Mouse (Mus musculus) midbrain, embryonic 11.5 days (tissue): Measurements from ENCODE around the gene Tsc22d1. TPM values are rescaled to one million over a fixed set of nuclear protein-coding genes. Genes with fewer than 3 reads are reported as not detected.

ENCODE experiments used
- ATAC-seq: fragments of 200-750 bp; cut with Nextera tagmentation; 2 replicates; pipeline ENCODE4 v1.8.0; 2017; ENCODE audit warnings: moderate TSS enrichment, moderate library complexity; ENCODE audit not compliant: low FRiP score
- DNase-seq: peaks from one replicate; pipeline ENCODE4 v3.0.0; 2015; ENCODE audit warnings: low spot score; ENCODE audit errors: missing footprints
- H3K27ac ChIP-seq: fragments of 300-500 bp; sonication (generic); 2 replicates; pipeline ENCODE4 v1.5.1; 2014; ENCODE audit warnings: low read depth, low read length
- H3K27me3 ChIP-seq: fragments of 300-500 bp; sonication (generic); 2 replicates; pipeline ENCODE4 v1.6.1; 2014; ENCODE audit warnings: mild to moderate bottlenecking, low read length, moderate library complexity, mixed read lengths; ENCODE audit not compliant: control insufficient read depth, insufficient read depth
- H3K36me3 ChIP-seq: fragments of 300-500 bp; sonication (generic); 2 replicates; pipeline ENCODE4 v1.6.1; 2014; ENCODE audit warnings: mild to moderate bottlenecking, low read length, moderate library complexity, mixed read lengths; ENCODE audit not compliant: control insufficient read depth, insufficient read depth
- H3K4me1 ChIP-seq: fragments of 300-500 bp; sonication (generic); 2 replicates; pipeline ENCODE4 v1.6.1; 2014; ENCODE audit warnings: low read length; ENCODE audit not compliant: control insufficient read depth, insufficient read depth
- H3K4me2 ChIP-seq: fragments of 300-500 bp; sonication (generic); 2 replicates; pipeline ENCODE4 v1.6.1; 2014; ENCODE audit warnings: mild to moderate bottlenecking, moderate library complexity
- H3K4me3 ChIP-seq: fragments of 300-500 bp; sonication (generic); 2 replicates; pipeline ENCODE4 v1.5.1; 2014; ENCODE audit warnings: low read depth, low read length
- H3K9ac ChIP-seq: fragments of 300-500 bp; sonication (generic); 2 replicates; pipeline ENCODE4 v1.6.1; 2014; ENCODE audit warnings: low read length
- H3K9me3 ChIP-seq: fragments of 300-500 bp; sonication (generic); 2 replicates; pipeline ENCODE4 v1.6.1; 2016; ENCODE audit warnings: low read length; ENCODE audit not compliant: control insufficient read depth
- WGBS: fragments of 180-500 bp; shearing (Covaris S2); extraction: QIAGEN DNeasy Blood & Tissue Kit; methylation state at CpG from one replicate; pipeline ENCODE4 v1.1.7; 2014; 5-methylcytosine and 5-hydroxymethylcytosine counted together
- polyA plus RNA-seq: library from polyadenylated mRNA; unstranded; fragments of >200 nt; fragmentation: Nextera tagmentation; extraction: Ambion mirVana; gene quantifications from 2 replicates; pipeline ENCODE4 v1.2.1, GENCODE M21; 2014

Tsc22d1 gene
- polyA plus RNA-seq, 1 experiment from 2014 or later, result 495 TPM

DNA sequence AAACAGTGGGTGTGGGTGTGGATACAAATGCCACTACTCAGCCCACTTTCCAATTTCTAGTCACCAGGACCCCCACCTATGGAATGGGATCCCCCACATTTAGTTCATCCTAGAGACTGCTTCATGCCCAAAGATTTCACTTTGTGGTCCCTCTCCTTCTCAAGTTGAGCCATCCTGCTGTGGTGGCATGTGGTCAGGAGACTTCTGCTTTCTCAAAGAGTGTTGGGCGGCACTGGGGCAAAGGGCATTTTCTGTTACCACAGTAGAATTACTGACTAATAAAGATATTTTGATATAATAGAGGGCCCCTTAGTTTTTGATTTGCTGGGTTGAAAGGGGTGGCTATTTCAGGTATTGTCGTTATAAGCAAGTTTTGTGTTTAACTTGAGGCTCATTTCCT, 14.1 kb downstream of the Tsc22d1 start:
- DNase-seq (no peak), ATAC-seq (no peak)
- no peaks in the 10 kb centered on the region for H3K27me3 ChIP-seq
- H3K4me1 ChIP-seq, result no peaks in the 10 kb centered on the region; the same call in 1 of the 2 replicates
- H3K4me3 ChIP-seq, result no peak overlapping the region
- H3K9me3 ChIP-seq, result no peaks in the 10 kb centered on the region
- no peak overlapping the region for H3K4me2 ChIP-seq
- no peak overlapping the region for H3K9ac ChIP-seq
- WGBS, result 87% methylated on average over 2 of the region's 2 CpGs
- no peak overlapping the region for H3K27ac ChIP-seq
- H3K36me3 ChIP-seq, result peaks cover 10% of the 10 kb centered on the region

DNA sequence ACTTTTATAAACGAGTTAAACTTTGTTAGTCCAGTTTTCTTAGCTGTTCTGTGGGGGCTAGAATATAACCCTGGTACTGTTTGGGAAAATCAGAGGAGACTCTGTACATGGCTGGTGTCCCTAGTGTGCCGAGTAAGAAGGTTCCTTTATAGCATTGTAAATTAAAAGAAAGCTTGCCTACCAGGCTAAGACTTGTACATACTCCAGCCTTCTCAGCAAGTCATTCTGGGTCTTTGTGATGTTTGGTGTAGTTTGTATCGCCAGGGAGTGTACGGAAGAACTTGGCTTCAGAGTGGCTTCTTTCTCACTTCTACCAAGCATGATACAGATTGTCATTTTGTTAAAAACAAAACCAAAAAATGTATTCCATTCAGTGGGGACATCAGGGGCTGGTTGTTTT, 17.2 kb downstream of the Tsc22d1 start:
- WGBS, result 87% methylated on average over 4 of the region's 4 CpGs
- Histone ChIP-seq H3K27me3 (no peaks in the 10 kb centered on the region), H3K9me3 (no peaks in the 10 kb centered on the region), H3K4me3 (no peak overlapping the region), H3K27ac (no peak overlapping the region), H3K4me1 (no peaks in the 10 kb centered on the region), H3K9ac (no peak overlapping the region), H3K36me3 (peaks cover 5% of the 10 kb centered on the region; the same call in 1 of the 2 replicates), H3K4me2 (no peak overlapping the region)
- ATAC-seq, result no peak
- DNase-seq, result no peak

DNA sequence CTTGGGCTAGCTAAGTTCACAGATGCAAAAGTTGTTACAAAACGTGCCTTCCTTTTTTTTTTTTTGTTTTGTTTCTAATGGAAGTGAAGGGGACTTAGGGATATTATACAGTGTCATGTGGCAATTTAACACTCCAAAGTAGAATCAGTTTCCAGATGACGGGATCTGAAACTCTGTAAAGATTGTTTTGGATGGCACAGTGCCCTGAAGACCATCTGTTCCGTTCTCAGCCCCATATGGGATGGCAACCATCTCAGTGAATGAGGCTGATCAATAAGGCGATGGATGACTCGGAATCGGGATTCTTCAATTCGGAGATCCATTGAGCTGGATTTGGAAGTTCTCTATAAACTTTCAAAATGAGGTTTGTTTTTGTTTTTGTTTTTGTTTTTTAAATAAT, 17.6 kb downstream of the Tsc22d1 start:
- H3K4me3 ChIP-seq, result no peak overlapping the region
- ATAC-seq (no peak), DNase-seq (no peak)
- H3K27ac ChIP-seq, result no peak overlapping the region
- 94% methylated on average over 7 of the region's 7 CpGs for WGBS
- no peak overlapping the region for H3K4me2 ChIP-seq
- no peak overlapping the region for H3K9ac ChIP-seq
- H3K9me3 ChIP-seq, result no peaks in the 10 kb centered on the region
- no peaks in the 10 kb centered on the region for H3K4me1 ChIP-seq
- H3K36me3 ChIP-seq, result peaks cover 5% of the 10 kb centered on the region; the same call in 1 of the 2 replicates
- H3K27me3 ChIP-seq, result no peaks in the 10 kb centered on the region

DNA sequence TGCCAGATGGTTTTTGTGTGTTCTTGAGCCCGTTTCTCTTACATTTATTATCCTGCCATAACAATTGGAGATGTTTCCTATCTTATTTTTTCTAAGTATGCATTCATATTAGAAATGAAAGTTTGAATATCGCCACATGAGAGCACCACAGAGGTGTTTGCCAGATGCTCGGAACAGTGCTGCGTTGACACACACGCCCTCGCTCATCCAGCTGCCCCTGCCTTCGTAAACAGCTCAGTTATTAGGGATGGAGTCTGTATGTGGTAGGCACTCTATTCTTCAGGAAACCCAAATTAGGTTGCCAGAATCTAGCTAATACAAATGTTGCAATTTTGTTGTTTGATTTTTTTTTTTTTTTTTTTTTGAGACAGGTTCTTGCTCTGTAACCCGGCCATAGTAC, 18.1 kb downstream of the Tsc22d1 start:
- Histone ChIP-seq H3K27me3 (no peaks in the 10 kb centered on the region), H3K4me3 (no peak overlapping the region), H3K27ac (no peak overlapping the region), H3K9me3 (no peaks in the 10 kb centered on the region), H3K9ac (no peak overlapping the region), H3K36me3 (peaks cover 6% of the 10 kb centered on the region; the same call in 1 of the 2 replicates), H3K4me1 (no peaks in the 10 kb centered on the region), H3K4me2 (no peak overlapping the region)
- DNase-seq (no peak), ATAC-seq (no peak)
- 96% methylated on average over 8 of the region's 8 CpGs for WGBS

DNA sequence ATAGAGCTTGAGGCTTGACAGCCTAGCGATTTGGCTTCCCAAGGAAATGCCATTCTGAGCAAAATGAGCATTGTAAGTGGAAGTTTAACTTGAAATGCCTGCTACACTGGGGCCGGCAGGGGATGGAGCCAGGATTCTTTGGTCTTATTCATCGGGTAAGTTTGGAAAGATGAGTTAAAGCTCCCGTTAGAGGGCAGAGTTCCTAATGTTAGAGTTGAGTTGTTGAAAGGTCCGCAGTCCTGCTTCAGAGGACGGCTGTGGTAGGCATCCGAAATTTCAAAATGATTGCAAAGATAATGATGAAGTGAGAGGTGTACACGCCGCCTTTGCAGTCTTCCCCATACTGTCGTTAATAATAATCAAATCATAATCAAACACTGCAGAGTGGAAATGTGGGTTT, 27.4 kb downstream of the Tsc22d1 start:
- no peaks in the 10 kb centered on the region for H3K4me1 ChIP-seq
- 90% methylated on average over 10 of the region's 10 CpGs for WGBS
- H3K4me2 ChIP-seq, result no peak overlapping the region
- ATAC-seq (no peak), DNase-seq (no peak)
- no peaks in the 10 kb centered on the region for H3K27me3 ChIP-seq
- H3K27ac ChIP-seq, result no peak overlapping the region
- H3K9ac ChIP-seq, result no peak overlapping the region
- peaks cover 2% of the 10 kb centered on the region; the same call in 1 of the 2 replicates for H3K36me3 ChIP-seq
- no peak overlapping the region for H3K4me3 ChIP-seq
- H3K9me3 ChIP-seq, result no peaks in the 10 kb centered on the region

DNA sequence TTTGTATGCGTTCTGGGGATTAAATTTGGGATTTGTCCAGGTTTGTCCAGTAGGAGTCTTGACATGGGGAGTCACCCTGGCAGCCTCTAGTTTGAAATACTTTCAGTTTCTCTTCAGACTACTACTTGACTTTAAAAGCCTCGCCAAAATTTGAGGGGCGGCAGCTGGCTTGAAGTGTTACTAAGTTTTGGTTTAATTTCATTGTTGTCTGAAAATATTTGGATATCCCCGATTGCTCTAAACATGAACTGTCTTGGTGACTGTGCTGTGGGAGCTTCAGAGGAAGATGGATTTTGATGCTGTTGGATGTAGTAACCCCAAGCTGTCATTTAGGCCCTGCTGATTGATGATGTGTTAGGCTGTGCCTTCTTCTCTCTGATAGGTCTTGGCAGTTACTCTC, 34.2 kb downstream of the Tsc22d1 start:
- H3K27me3 ChIP-seq, result no peaks in the 10 kb centered on the region
- WGBS, result 82% methylated on average over 4 of the region's 4 CpGs
- H3K4me2 ChIP-seq, result no peak overlapping the region
- H3K27ac ChIP-seq, result no peak overlapping the region
- no peaks in the 10 kb centered on the region for H3K36me3 ChIP-seq
- H3K9me3 ChIP-seq, result no peaks in the 10 kb centered on the region
- no peak for ATAC-seq
- no peak overlapping the region for H3K4me3 ChIP-seq
- DNase-seq, result no peak
- no peaks in the 10 kb centered on the region for H3K4me1 ChIP-seq
- H3K9ac ChIP-seq, result no peak overlapping the region

DNA sequence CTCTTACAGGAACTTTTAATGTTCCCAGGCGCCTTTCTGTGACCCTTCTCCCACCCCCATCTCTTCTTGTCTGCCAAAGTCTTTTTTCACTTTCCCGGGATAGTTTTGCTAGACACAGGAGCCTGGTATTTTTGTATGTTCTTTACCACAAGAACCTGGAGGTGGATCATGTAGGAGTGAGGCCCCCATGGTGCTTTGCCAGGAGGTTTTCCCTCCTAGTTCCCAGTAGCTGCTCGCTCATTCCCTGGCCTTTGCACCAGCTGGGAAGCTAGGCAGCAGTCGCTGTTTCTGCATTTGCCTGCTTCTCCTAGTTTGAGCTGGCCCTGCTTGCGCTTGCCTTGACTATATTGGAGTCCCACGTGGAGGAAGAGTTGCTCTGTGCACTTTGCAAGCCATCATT, 36.2 kb downstream of the Tsc22d1 start:
- H3K9ac ChIP-seq, result no peak overlapping the region
- DNase-seq, result no peak
- no peak overlapping the region for H3K27ac ChIP-seq
- no peak overlapping the region for H3K4me3 ChIP-seq
- WGBS, result 88% methylated on average over 6 of the region's 6 CpGs
- no peaks in the 10 kb centered on the region for H3K27me3 ChIP-seq
- no peaks in the 10 kb centered on the region for H3K9me3 ChIP-seq
- ATAC-seq, result no peak
- H3K4me1 ChIP-seq, result no peaks in the 10 kb centered on the region
- no peaks in the 10 kb centered on the region for H3K36me3 ChIP-seq
- H3K4me2 ChIP-seq, result no peak overlapping the region

DNA sequence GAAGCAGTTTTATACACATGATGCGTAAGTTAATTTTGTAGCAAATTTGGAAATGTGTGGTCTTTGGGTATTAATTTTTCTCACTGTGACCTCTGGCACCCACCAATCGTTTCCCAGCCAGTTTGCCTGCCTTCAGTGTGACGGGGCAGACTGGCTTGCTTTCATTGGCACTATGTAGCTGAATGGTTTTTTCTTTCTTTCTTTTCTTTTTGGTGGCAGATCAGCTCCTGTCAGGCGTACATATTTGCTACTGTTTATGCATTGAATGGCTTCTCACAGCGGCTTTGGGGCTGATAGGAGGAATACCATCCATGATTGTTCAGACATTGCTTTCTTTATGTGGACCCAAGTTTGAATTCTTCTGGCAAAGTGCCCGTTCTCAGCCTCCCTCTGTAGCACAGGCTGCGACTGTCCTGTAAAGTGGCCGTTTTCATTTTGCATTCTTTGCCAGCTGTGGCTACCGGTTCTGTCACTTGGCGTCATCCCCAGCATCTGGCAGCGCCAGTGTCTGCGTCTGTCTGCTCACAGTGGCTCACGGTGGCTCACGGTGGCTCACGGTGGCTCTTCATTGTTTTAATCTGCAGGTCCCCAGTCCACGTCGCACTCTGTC, 38.1 kb downstream of the Tsc22d1 start:
- no peak overlapping the region for H3K9ac ChIP-seq
- DNase-seq (no peak), ATAC-seq (no peak)
- no peaks in the 10 kb centered on the region for H3K36me3 ChIP-seq
- 94% methylated on average over 17 of the region's 17 CpGs for WGBS
- no peak overlapping the region for H3K4me3 ChIP-seq
- no peaks in the 10 kb centered on the region for H3K9me3 ChIP-seq
- no peaks in the 10 kb centered on the region for H3K27me3 ChIP-seq
- no peaks in the 10 kb centered on the region for H3K4me1 ChIP-seq
- no peak overlapping the region for H3K4me2 ChIP-seq
- no peak overlapping the region for H3K27ac ChIP-seq

DNA sequence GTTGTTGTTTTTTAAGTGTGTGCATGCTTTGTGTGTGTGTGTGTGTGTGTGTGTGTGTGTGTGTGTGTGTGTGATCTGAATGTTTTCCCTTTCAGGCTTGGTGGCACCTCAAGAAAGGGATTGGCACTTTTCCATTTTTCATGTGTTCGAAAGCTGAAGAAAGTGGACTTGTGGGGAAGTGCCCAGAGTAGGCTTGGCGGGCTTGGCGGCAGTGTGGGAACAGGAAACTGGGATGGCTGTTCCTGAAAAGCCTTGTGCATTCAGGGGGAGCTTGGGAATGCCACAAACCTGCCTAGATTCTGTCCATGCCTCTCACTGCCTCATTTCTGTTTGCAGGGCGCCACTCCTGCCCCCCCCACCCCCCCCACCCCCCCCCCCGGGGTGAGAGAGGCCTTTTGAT, 39.9 kb downstream of the Tsc22d1 start:
- Histone ChIP-seq H3K27ac (no peak overlapping the region), H3K9ac (no peak overlapping the region), H3K4me1 (no peaks in the 10 kb centered on the region), H3K4me2 (no peak overlapping the region), H3K9me3 (no peaks in the 10 kb centered on the region), H3K4me3 (no peak overlapping the region), H3K36me3 (no peaks in the 10 kb centered on the region), H3K27me3 (no peaks in the 10 kb centered on the region)
- DNase-seq (no peak), ATAC-seq (no peak)
- 74% methylated on average over 5 of the region's 5 CpGs for WGBS
